Mouse (Mus musculus): ENCODE results near the gene Nepro. TPM values are rescaled to one million over a fixed set of nuclear protein-coding genes. Genes with fewer than 3 reads are reported as not detected.

The Nepro gene
- polyA plus RNA-seq, 1 experiment from 2014 or later = 7.3 TPM

- Histone ChIP-seq H3K9ac (no peak overlapping the region), H3K36me3 (peaks cover 7% of the 10 kb centered on the region; the same call in 1 of the 2 replicates), H3K27me3 (replicated peaks) (no peaks in the 10 kb centered on the region), H3K9me3 (replicated peaks) (no peaks in the 10 kb centered on the region), H3K4me2 (no peak overlapping the region), H3K4me1 (no peaks in the 10 kb centered on the region), H3K4me3 (no peak overlapping the region), H3K27ac (no peak overlapping the region)
- 58% methylated on average over 2 of the region's 2 CpGs for WGBS (ENCODE audit: insufficient replicate concordance)
- ATAC-seq = no peak
These were observed 6.9 kb upstream of the Nepro start for GRCm38 (mm10) chr16:44717141-44717634.

- 60% methylated on average over 2 of the region's 2 CpGs for WGBS (ENCODE audit: insufficient replicate concordance)
- Histone ChIP-seq H3K4me2 (no peak overlapping the region), H3K27ac (no peak overlapping the region), H3K4me3 (no peak overlapping the region), H3K36me3 (peaks cover 7% of the 10 kb centered on the region; the same call in 1 of the 2 replicates), H3K4me1 (peaks cover 6% of the 10 kb centered on the region), H3K9ac (no peak overlapping the region), H3K27me3 (replicated peaks) (no peaks in the 10 kb centered on the region), H3K9me3 (replicated peaks) (no peaks in the 10 kb centered on the region)
- ATAC-seq = no peak
These were observed 6.3 kb upstream of the Nepro start for GRCm38 (mm10) chr16:44717838-44718237.

- H3K4me3 ChIP-seq = no peak overlapping the region
- no peak for ATAC-seq
- H3K36me3 ChIP-seq = peaks cover 7% of the 10 kb centered on the region; the same call in 1 of the 2 replicates
- H3K27me3 ChIP-seq (replicated peaks) = no peaks in the 10 kb centered on the region
- H3K9me3 ChIP-seq (replicated peaks) = no peaks in the 10 kb centered on the region
- no peak overlapping the region for H3K9ac ChIP-seq
- H3K27ac ChIP-seq = no peak overlapping the region
- no peak overlapping the region for H3K4me2 ChIP-seq
- H3K4me1 ChIP-seq = peaks cover 16% of the 10 kb centered on the region
- 70% methylated on average over 7 of the region's 7 CpGs for WGBS (ENCODE audit: insufficient replicate concordance)
These were observed 4.8 kb upstream of the Nepro start for GRCm38 (mm10) chr16:44719349-44719748.

GRCm38 (mm10) chr16:44720518-44720917 lies 3.6 kb upstream of the Nepro start:
- Histone ChIP-seq H3K4me1 (peaks cover 22% of the 10 kb centered on the region), H3K9me3 (replicated peaks) (no peaks in the 10 kb centered on the region), H3K36me3 (peaks cover 7% of the 10 kb centered on the region; the same call in 1 of the 2 replicates), H3K4me2 (no peak overlapping the region), H3K27me3 (replicated peaks) (no peaks in the 10 kb centered on the region), H3K27ac (no peak overlapping the region), H3K4me3 (no peak overlapping the region), H3K9ac (no peak overlapping the region)
- WGBS (ENCODE audit: insufficient replicate concordance) = 67% methylated on average over 3 of the region's 3 CpGs
- no peak for ATAC-seq

- H3K27me3 ChIP-seq (replicated peaks) = no peaks in the 10 kb centered on the region
- WGBS (ENCODE audit: insufficient replicate concordance) = 89% methylated on average over 2 of the region's 2 CpGs
- no peaks in the 10 kb centered on the region for H3K9me3 ChIP-seq (replicated peaks)
- no peak overlapping the region for H3K9ac ChIP-seq
- 0 out of 2 replicates have a peak overlapping the region, but pooled peaks have one; percentile 48 for H3K27ac ChIP-seq
- H3K4me1 ChIP-seq = peaks cover 43% of the 10 kb centered on the region
- H3K4me2 ChIP-seq = peak overlapping the region; percentile 90; the same call in 1 of the 2 replicates
- ATAC-seq = no peak
- no peak overlapping the region for H3K4me3 ChIP-seq
- H3K36me3 ChIP-seq = peaks cover 16% of the 10 kb centered on the region
These were observed 1.4 kb upstream of the Nepro start for GRCm38 (mm10) chr16:44722666-44723065.

- H3K4me2 ChIP-seq = peak overlapping the region; percentile 90
- H3K9me3 ChIP-seq (replicated peaks) = no peaks in the 10 kb centered on the region
- peak overlapping the region; percentile 74 for H3K4me3 ChIP-seq
- ATAC-seq = no peak
- peaks cover 32% of the 10 kb centered on the region for H3K36me3 ChIP-seq
- H3K27ac ChIP-seq = peak overlapping the region; percentile 84
- peaks cover 47% of the 10 kb centered on the region for H3K4me1 ChIP-seq
- 0% methylated on average over 14 of the region's 14 CpGs for WGBS (ENCODE audit: insufficient replicate concordance)
- peak overlapping the region; percentile 85 for H3K9ac ChIP-seq
- H3K27me3 ChIP-seq (replicated peaks) = no peaks in the 10 kb centered on the region
These were observed 746 bp downstream of the Nepro start for GRCm38 (mm10) chr16:44724847-44725246.

GRCm38 (mm10) chr16:44725286-44726223 lies 1.5 kb downstream of the Nepro start:
- H3K4me3 ChIP-seq = peak overlapping the region; percentile 74
- 27% methylated on average over 14 of the region's 14 CpGs for WGBS (ENCODE audit: insufficient replicate concordance)
- H3K36me3 ChIP-seq = peaks cover 35% of the 10 kb centered on the region
- peak overlapping the region; percentile 90 for H3K4me2 ChIP-seq
- ATAC-seq = no peak
- H3K4me1 ChIP-seq = peaks cover 47% of the 10 kb centered on the region
- H3K27ac ChIP-seq = peak overlapping the region; percentile 84
- peak overlapping the region; percentile 85 for H3K9ac ChIP-seq
- no peaks in the 10 kb centered on the region for H3K27me3 ChIP-seq (replicated peaks)
- H3K9me3 ChIP-seq (replicated peaks) = no peaks in the 10 kb centered on the region

GRCm38 (mm10) chr16:44727525-44727924 lies 3.4 kb downstream of the Nepro start:
- Histone ChIP-seq H3K9ac (no peak overlapping the region), H3K36me3 (peaks cover 54% of the 10 kb centered on the region), H3K9me3 (replicated peaks) (no peaks in the 10 kb centered on the region), H3K27ac (no peak overlapping the region), H3K27me3 (replicated peaks) (no peaks in the 10 kb centered on the region), H3K4me2 (no peak overlapping the region), H3K4me1 (peaks cover 45% of the 10 kb centered on the region), H3K4me3 (no peak overlapping the region)
- 68% methylated on average over 3 of the region's 3 CpGs for WGBS (ENCODE audit: insufficient replicate concordance)
- no peak for ATAC-seq

- Histone ChIP-seq H3K9me3 (replicated peaks) (no peaks in the 10 kb centered on the region), H3K4me3 (no peak overlapping the region), H3K4me1 (no peaks in the 10 kb centered on the region), H3K27me3 (replicated peaks) (no peaks in the 10 kb centered on the region), H3K4me2 (no peak overlapping the region), H3K9ac (no peak overlapping the region), H3K36me3 (peaks cover 100% of the 10 kb centered on the region), H3K27ac (no peak overlapping the region)
- no peak for ATAC-seq
- 66% methylated on average over 3 of the region's 3 CpGs for WGBS (ENCODE audit: insufficient replicate concordance)
These were observed 10.0 kb downstream of the Nepro start for GRCm38 (mm10) chr16:44734059-44734458.

- no peak for ATAC-seq
- Histone ChIP-seq H3K4me3 (no peak overlapping the region), H3K4me1 (no peaks in the 10 kb centered on the region), H3K9me3 (replicated peaks) (no peaks in the 10 kb centered on the region), H3K4me2 (no peak overlapping the region), H3K27ac (no peak overlapping the region), H3K9ac (no peak overlapping the region), H3K27me3 (replicated peaks) (no peaks in the 10 kb centered on the region), H3K36me3 (peaks cover 96% of the 10 kb centered on the region)
- 83% methylated on average over 5 of the region's 5 CpGs for WGBS (ENCODE audit: insufficient replicate concordance)
These were observed 11.6 kb downstream of the Nepro start for GRCm38 (mm10) chr16:44735676-44736075.

- Histone ChIP-seq H3K27me3 (replicated peaks) (no peaks in the 10 kb centered on the region), H3K9ac (no peak overlapping the region), H3K9me3 (replicated peaks) (no peaks in the 10 kb centered on the region), H3K4me1 (no peaks in the 10 kb centered on the region), H3K4me3 (no peak overlapping the region), H3K4me2 (no peak overlapping the region), H3K27ac (no peak overlapping the region), H3K36me3 (peaks cover 95% of the 10 kb centered on the region)
- WGBS (ENCODE audit: insufficient replicate concordance) = 80% methylated on average over 4 of the region's 4 CpGs
- ATAC-seq = no peak
These were observed 12.0 kb downstream of the Nepro start for GRCm38 (mm10) chr16:44736118-44736517.

- peaks cover 20% of the 10 kb centered on the region for H3K4me1 ChIP-seq
- H3K27ac ChIP-seq = no peak overlapping the region
- no peaks in the 10 kb centered on the region for H3K27me3 ChIP-seq (replicated peaks)
- H3K4me2 ChIP-seq = no peak overlapping the region
- 76% methylated on average over 1 of the region's 1 CpGs for WGBS (ENCODE audit: insufficient replicate concordance)
- no peak overlapping the region for H3K4me3 ChIP-seq
- H3K36me3 ChIP-seq = peaks cover 43% of the 10 kb centered on the region
- no peaks in the 10 kb centered on the region for H3K9me3 ChIP-seq (replicated peaks)
- ATAC-seq = no peak
- H3K9ac ChIP-seq = no peak overlapping the region
These were observed 18.7 kb downstream of the Nepro start for GRCm38 (mm10) chr16:44742753-44743152.
